Mouse (Mus musculus) yolk sac, embryonic 10.5 days (tissue): ENCODE data around the gene Ppp4r3a.

ENCODE experiments used
- DNase-seq: peaks from one replicate; pipeline ENCODE4 v3.0.0-alpha.2; 2017; ENCODE audit warnings: low spot score

Ppp4r3a gene

GRCm38 (mm10) chr12:100992505-100992904 is 91.0 kb downstream of the Ppp4r3a start:
- no peak for DNase-seq

DNA sequence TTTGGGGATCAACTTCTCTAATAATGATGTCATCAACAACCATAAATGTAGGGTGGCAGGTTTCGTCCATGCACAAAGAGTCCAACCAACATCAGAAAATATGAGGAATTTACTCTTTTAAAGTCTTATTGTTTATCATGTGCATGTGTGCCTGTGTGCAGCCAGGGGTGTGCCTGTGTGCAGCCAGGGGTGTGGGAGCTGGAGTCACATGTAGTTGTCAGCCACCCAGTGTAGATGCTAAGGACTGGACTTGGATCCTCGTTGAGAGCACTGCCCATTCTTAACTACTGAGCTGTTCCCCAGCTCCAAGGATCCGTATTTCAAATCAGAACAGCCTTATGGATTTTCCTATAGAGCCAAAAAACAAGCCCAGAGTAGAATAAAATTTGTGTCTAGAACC is 92.4 kb downstream of the Ppp4r3a start:
- no peak for DNase-seq

- DNase-seq: no peak
Observed at GRCm38 (mm10) chr12:100990291-100990690, 93.2 kb downstream of the Ppp4r3a start.

- DNase-seq: no peak
Observed at GRCm38 (mm10) chr12:100989780-100990288, 93.7 kb downstream of the Ppp4r3a start.
